Mouse (Mus musculus): Measurements from ENCODE around the gene Oit1.

Oit1 gene

GRCm38 (mm10) chr14:8300281-8300680, 78.3 kb downstream of the Oit1 start:
- peak in 1 of 2 experiments; percentile 57 for DNase-seq (ENCODE audit: low spot score in 2 of 2)

Measured in thymus, postnatal 10 days (tissue).